Mouse (Mus musculus) E14TG2a.4 (cell line): ENCODE results near the gene Pawr.

ENCODE experiments used
- CTCF ChIP-seq: conservative IDR thresholded peaks from 2 replicates; pipeline ENCODE4 v1.5.1; 2014; ENCODE audit warnings: low read length
- NANOG ChIP-seq: IDR thresholded peaks from 2 replicates; pipeline ENCODE4 v1.6.1; 2014; ENCODE audit warnings: borderline replicate concordance, low read length, mixed read lengths
- POU5F1 ChIP-seq: IDR thresholded peaks from 2 replicates; pipeline ENCODE4 v1.6.1; 2014; ENCODE audit warnings: low read length, borderline replicate concordance

GRCm38 (mm10) chr10:108380715-108381114 is 48.8 kb downstream of the Pawr start:
- TF ChIP-seq CTCF (no peak), POU5F1 (no peak), NANOG (no peak)
